Mouse (Mus musculus) hindbrain, postnatal 0 days (tissue): ENCODE data around the gene Cnot10. TPM values are rescaled to one million over a fixed set of nuclear protein-coding genes. Genes with fewer than 3 reads are reported as not detected.

Source experiments
- ATAC-seq: fragments of 200-750 bp; cut with Nextera tagmentation; 2 replicates; pipeline ENCODE4 v1.8.0; 2017; ENCODE audit warnings: mild to moderate bottlenecking, moderate TSS enrichment, moderate library complexity
- DNase-seq: peaks from one replicate; pipeline ENCODE4 v3.0.0-alpha.2; 2015; ENCODE audit warnings: low spot score
- H3K27ac ChIP-seq: fragments of 300-500 bp; sonication (generic); 2 replicates; pipeline ENCODE4 v1.5.1; 2014; ENCODE audit warnings: mild to moderate bottlenecking
- H3K27me3 ChIP-seq: fragments of 300-500 bp; sonication (generic); 2 replicates; pipeline ENCODE4 v1.6.1; 2014; ENCODE audit warnings: low read length, mixed read lengths; ENCODE audit not compliant: insufficient read depth
- H3K36me3 ChIP-seq: fragments of 300-500 bp; sonication (generic); 2 replicates; pipeline ENCODE4 v1.6.1; 2014; ENCODE audit warnings: low read length, mixed read lengths; ENCODE audit not compliant: insufficient read depth
- H3K4me1 ChIP-seq: fragments of 300-500 bp; sonication (generic); 2 replicates; pipeline ENCODE4 v1.6.1; 2014; ENCODE audit warnings: antibody characterized with exemption, low read length, mixed read lengths; ENCODE audit not compliant: insufficient read depth
- H3K4me2 ChIP-seq: fragments of 300-500 bp; sonication (generic); 2 replicates; pipeline ENCODE4 v1.6.1; 2014; ENCODE audit warnings: low read depth, mild to moderate bottlenecking, low read length, moderate library complexity, mixed read lengths
- H3K4me3 ChIP-seq: fragments of 300-500 bp; sonication (generic); 2 replicates; pipeline ENCODE4 v1.5.1; 2014; ENCODE audit warnings: low read length
- H3K9ac ChIP-seq: fragments of 300-500 bp; sonication (generic); replicated peaks from 2 replicates; pipeline ENCODE4 v1.6.1; 2014; ENCODE audit warnings: mild to moderate bottlenecking, low read length, moderate library complexity, mixed read lengths
- H3K9me3 ChIP-seq: fragments of 300-500 bp; sonication (generic); 2 replicates; pipeline ENCODE4 v1.6.1; 2016; ENCODE audit warnings: low read length, mixed read lengths
- CTCF ChIP-seq: IDR thresholded peaks from 2 replicates; pipeline ENCODE4 v1.5.1; 2016; ENCODE audit warnings: antibody characterized with exemption, control low read depth, low read depth
- WGBS: fragments of 180-500 bp; shearing (Covaris S2); extraction: QIAGEN DNeasy Blood & Tissue Kit; methylation state at CpG from one replicate; pipeline ENCODE4 v1.1.7; 2014; 5-methylcytosine and 5-hydroxymethylcytosine counted together
- polyA plus RNA-seq: library from polyadenylated mRNA; unstranded; fragments of >200 nt; fragmentation: Nextera tagmentation; extraction: Ambion mirVana; gene quantifications from 2 replicates; pipeline ENCODE4 v1.2.1, GENCODE M21; 2015
- total RNA-seq: library from RNA; depleted of rRNA; stranded (reverse); fragments of >200 nt; gene quantifications from 2 replicates; pipeline ENCODE4 v1.2.3, GENCODE M21; 2014

Gene Cnot10
- total and polyA plus RNA-seq, 2 experiments from 2014 or later: 34.2 to 45.3 TPM

DNA sequence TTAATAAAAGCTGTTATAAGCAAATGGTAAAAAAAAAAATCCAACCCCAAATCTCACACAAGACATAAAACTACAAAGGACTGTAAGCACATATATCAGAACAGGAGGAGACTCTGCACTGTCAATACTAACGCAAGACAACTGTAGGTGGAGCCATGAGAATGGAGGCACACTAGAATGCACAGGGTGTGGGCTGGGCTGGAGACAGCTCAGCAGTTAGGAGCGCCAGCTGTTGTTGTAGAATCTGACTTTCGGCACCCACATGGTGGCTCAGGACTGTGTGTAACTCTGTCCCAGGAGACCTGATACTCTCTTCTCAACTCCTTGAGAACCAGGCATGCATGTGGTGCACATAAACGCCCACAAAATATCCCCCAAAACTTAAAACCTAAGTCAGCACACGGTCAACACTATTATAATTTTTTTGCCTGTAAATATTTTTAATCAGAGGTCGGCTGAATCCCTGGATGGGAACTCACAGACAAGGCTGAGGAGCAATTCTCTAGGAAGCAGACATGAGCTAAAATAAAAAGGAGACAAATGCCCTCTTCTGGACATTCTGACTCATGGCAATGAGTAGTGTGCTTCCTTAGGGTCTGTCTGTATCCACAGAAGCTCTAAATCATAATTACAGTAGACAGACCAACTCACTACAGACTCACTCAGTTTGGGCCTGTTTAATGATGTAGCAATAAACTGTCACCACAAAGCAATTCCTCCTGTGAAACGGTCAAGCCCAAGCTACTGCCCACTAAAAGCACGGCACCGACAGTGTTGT is 25.6 kb downstream of the Cnot10 start:
- Histone ChIP-seq H3K27me3 (no peaks in the 10 kb centered on the region), H3K36me3 (peaks cover 57% of the 10 kb centered on the region), H3K9ac (no peak overlapping the region), H3K9me3 (no peaks in the 10 kb centered on the region), H3K4me2 (no peak overlapping the region), H3K4me3 (no peak overlapping the region), H3K4me1 (no peaks in the 10 kb centered on the region), H3K27ac (no peak overlapping the region)
- TF ChIP-seq CTCF: peak; percentile 45
- WGBS: 84% methylated on average over 9 of the region's 9 CpGs
- DNase-seq: peak; percentile 12
- no peak for ATAC-seq

DNA sequence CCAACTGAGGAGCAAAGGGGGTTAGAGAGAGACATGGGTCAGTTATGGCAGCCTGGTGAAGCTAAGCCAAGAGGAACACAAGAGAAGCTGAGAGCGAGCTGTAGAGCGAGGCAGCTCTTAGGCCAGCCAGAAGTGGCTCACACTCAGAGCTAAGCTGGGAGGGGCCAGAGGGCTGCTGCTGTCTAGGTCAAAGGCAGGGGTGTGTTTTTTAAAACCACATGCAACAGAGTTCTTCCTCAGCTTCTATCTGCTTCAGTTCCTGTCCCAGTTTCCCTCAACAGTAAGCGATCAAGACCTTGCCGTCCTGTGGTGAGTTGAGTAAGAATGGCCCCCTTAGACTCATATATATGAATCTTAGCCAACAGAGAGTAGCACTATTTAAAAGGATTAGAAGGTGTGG is 27.0 kb downstream of the Cnot10 start:
- no peaks in the 10 kb centered on the region for H3K9me3 ChIP-seq
- WGBS: 97% methylated on average over 4 of the region's 4 CpGs

DNA sequence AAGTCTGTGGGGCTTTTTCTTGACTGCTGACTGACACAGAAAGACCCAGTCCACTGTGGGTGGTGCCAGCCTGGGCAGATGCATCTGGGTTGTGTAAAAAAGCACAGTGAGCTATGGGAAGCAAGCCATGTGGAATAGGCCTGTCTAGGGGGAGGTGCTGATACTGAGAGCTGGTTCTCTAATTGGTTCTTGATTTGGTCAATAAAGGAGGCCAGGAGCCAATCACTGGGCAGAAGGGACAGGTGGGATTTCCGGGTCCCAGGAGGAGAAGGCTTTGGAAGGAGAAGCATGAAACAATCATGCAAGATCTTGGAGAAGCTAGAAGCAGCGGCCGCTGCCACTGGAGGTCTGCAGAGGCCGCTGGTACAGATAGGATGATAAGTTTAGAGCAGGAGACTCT is 27.4 kb downstream of the Cnot10 start:
- no peaks in the 10 kb centered on the region for H3K4me1 ChIP-seq
- no peaks in the 10 kb centered on the region for H3K9me3 ChIP-seq
- H3K36me3 ChIP-seq: peaks cover 59% of the 10 kb centered on the region
- no peak overlapping the region for H3K4me2 ChIP-seq
- ATAC-seq (no peak), DNase-seq (no peak)
- H3K27me3 ChIP-seq: no peaks in the 10 kb centered on the region
- no peak overlapping the region for H3K4me3 ChIP-seq
- no peak overlapping the region for H3K27ac ChIP-seq
- 90% methylated on average over 4 of the region's 4 CpGs for WGBS
- no peak overlapping the region for H3K9ac ChIP-seq
- no peak for TF ChIP-seq CTCF

More for the DNA sequence above, 27.0 kb downstream of the Cnot10 start:
- Histone ChIP-seq H3K4me1 (no peaks in the 10 kb centered on the region), H3K27ac (no peak overlapping the region), H3K36me3 (peaks cover 61% of the 10 kb centered on the region), H3K4me2 (no peak overlapping the region), H3K27me3 (no peaks in the 10 kb centered on the region), H3K9ac (no peak overlapping the region), H3K4me3 (no peak overlapping the region)
- ATAC-seq: no peak
- DNase-seq: no peak
- TF ChIP-seq CTCF: no peak

DNA sequence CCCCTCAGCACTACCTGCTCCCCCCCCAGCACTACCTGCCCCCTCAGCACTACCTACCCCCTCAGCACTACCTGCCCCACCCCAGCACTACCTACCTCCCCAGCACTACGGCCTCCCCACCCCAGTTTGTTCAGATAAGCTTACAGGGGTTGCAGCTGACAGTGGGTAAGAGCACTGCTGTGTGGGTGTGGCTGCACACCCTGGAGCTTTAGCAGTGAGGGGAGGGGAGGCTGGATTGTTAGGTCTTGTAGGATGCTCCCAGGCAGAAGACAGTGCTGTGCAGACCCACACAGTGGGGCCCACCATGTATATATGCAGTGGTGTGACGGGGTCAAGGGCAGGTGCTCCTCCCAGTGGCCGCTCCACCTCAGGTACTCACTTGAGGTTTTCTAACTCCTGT is 29.7 kb downstream of the Cnot10 start:
- ATAC-seq (no peak), DNase-seq (no peak)
- peaks cover 60% of the 10 kb centered on the region for H3K36me3 ChIP-seq
- no peak overlapping the region for H3K4me3 ChIP-seq
- H3K4me2 ChIP-seq: no peak overlapping the region
- H3K9ac ChIP-seq: no peak overlapping the region
- 97% methylated on average over 3 of the region's 3 CpGs for WGBS
- H3K27me3 ChIP-seq: no peaks in the 10 kb centered on the region
- no peaks in the 10 kb centered on the region for H3K4me1 ChIP-seq
- H3K9me3 ChIP-seq: no peaks in the 10 kb centered on the region
- TF ChIP-seq CTCF: no peak
- no peak overlapping the region for H3K27ac ChIP-seq

DNA sequence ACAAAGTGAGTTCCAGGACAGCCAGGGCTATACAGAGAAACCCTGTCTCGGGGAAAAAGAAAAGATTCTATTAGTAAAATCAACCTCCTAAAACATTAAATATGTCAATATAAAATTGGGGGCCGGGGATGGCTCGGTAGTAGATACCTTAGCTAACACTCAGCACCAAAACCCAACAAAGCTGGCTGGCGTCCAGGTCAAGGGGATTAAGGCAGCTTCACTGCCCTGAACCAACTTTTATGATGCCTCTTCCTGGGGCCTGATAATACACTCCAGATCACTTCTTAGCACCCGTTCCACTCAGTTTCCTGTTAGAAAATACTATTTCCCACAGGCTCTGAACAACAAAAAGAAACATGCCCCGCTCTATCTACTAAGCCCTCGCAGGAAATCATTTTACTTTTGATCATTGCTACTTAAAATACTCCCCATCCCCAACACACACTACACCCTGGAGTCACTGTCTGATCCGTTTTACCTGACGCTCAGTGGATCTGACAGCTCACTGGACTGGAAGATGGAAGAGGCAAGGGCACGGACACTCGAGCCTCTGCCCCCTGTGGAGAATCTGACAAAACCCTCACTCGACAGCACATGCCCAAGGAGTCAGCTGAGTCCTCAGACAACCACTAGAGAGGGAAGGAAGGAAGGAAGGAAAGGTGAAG is 36.0 kb downstream of the Cnot10 start:
- Histone ChIP-seq H3K4me2 (no peak overlapping the region), H3K27ac (peak overlapping the region; percentile 38; the same call in 1 of the 2 replicates), H3K4me3 (no peak overlapping the region), H3K9me3 (no peaks in the 10 kb centered on the region), H3K4me1 (no peaks in the 10 kb centered on the region), H3K36me3 (peaks cover 25% of the 10 kb centered on the region), H3K9ac (no peak overlapping the region), H3K27me3 (no peaks in the 10 kb centered on the region)
- ATAC-seq (peak; percentile 81), DNase-seq (peak; percentile 77)
- WGBS: 47% methylated on average over 12 of the region's 12 CpGs
- 0 out of 2 replicates have a peak, but pooled peaks have one; percentile 4 for TF ChIP-seq CTCF

DNA sequence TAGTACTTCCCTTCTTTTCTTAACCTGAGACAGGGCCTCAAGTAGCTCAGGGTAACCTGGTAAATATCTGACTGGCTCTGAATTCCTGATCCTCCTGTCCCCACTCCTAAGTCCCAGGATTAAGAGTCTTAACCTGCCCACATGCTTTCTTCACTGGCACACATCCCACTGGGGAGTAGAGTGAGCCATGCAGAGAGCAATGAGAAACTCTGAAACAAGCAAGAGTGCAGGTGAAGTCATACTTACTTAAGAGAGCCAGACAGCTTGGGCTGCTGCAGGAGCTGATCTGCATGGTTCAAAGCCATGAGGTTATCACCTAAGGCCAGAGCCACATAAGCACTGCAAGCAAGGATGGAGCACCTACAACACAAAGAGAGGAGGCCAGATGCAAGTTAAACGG is 38.9 kb downstream of the Cnot10 start:
- no peak for ATAC-seq
- Histone ChIP-seq H3K4me2 (no peak overlapping the region), H3K9me3 (no peaks in the 10 kb centered on the region), H3K4me3 (no peak overlapping the region), H3K9ac (no peak overlapping the region), H3K27ac (no peak overlapping the region), H3K27me3 (no peaks in the 10 kb centered on the region), H3K36me3 (peaks cover 31% of the 10 kb centered on the region), H3K4me1 (no peaks in the 10 kb centered on the region)
- DNase-seq: no peak
- 45% methylated on average over 1 of the region's 1 CpGs for WGBS
- no peak for TF ChIP-seq CTCF

DNA sequence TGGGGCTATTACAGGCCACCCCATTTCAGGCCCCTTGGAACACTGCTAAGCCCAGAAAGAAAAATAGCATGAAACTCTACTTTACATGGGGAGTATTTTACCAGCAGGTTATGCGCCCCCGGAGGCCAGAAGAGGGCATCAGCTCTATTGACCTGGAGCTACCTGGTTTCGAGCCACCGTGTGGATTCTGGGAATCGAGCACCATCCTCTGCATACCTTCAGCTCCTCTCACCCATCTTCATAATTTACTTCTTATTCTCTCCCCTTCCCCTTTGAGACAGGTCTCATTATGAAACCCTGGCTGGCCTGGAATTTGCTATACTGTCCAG is 55.0 kb downstream of the Cnot10 start:
- no peak overlapping the region for H3K4me3 ChIP-seq
- ATAC-seq (no peak), DNase-seq (peak; percentile 12)

More for the DNA sequence above, 55.0 kb downstream of the Cnot10 start:
- H3K27me3 ChIP-seq: no peaks in the 10 kb centered on the region
- peaks cover 10% of the 10 kb centered on the region for H3K36me3 ChIP-seq
- no peak overlapping the region; the same call in 1 of the 2 replicates for H3K4me2 ChIP-seq
- TF ChIP-seq CTCF: peak; percentile 36; the same call in 1 of the 2 replicates
- 49% methylated on average over 5 of the region's 5 CpGs for WGBS
- H3K27ac ChIP-seq: no peak overlapping the region
- H3K4me1 ChIP-seq: no peaks in the 10 kb centered on the region
- no peak overlapping the region for H3K9ac ChIP-seq
- H3K9me3 ChIP-seq: no peaks in the 10 kb centered on the region
